Mouse (Mus musculus): Measurements from ENCODE around the gene Agtpbp1. TPM values are rescaled to one million over a fixed set of nuclear protein-coding genes. Genes with fewer than 3 reads are reported as not detected.
"Not testable (repeated sequence)": the region's sequence is repeated elsewhere in the genome, so short reads cannot be mapped to it uniquely, and the experiment has no call there.

The Agtpbp1 gene
- polyA plus RNA-seq, 1 experiment, result 82.5 TPM

DNA sequence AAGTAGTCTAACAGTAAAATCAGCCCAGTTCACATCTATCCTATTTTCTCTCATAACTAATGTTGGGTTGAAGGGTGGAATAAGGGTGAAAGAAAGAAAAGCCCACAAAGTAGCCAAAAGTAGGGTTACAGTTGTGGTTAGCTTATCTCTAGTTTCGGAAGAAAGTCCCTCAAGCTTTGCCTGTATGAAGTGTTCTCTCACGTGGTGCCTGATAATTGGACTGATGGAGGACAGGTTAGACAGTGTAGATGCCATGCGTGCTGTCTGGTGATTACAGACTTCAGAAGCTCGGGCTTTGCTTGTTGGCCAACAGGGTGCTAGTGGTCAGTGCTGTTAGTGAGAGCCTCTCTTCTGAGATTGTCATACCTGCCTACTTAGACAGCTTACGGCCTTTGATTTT, 18.1 kb upstream of the Agtpbp1 start:
- H3K27me3 ChIP-seq (ENCODE audit: control insufficient read depth, insufficient read depth, low read length), result no peaks in the 10 kb centered on the region
- TF ChIP-seq POLR2A (IDR thresholded peaks at IDR 0.05; ENCODE audit: control insufficient read depth, low read depth, low read length) (no peak), CTCF (IDR thresholded peaks at IDR 0.05; ENCODE audit: control insufficient read depth, insufficient read depth, insufficient replicate concordance, low read depth, low read length) (no peak)
- H3K36me3 ChIP-seq (ENCODE audit: control insufficient read depth, insufficient read depth, low read length), result peaks cover 5% of the 10 kb centered on the region
- no peak overlapping the region for H3K27ac ChIP-seq (ENCODE audit: control insufficient read depth, insufficient read depth, low read depth, low read length)
- no peak overlapping the region for H3K4me3 ChIP-seq (ENCODE audit: control insufficient read depth, low read depth, low read length)
- no peaks in the 10 kb centered on the region; the same call in 1 of the 2 replicates for H3K4me1 ChIP-seq (ENCODE audit: control insufficient read depth, insufficient read depth, low read length)

DNA sequence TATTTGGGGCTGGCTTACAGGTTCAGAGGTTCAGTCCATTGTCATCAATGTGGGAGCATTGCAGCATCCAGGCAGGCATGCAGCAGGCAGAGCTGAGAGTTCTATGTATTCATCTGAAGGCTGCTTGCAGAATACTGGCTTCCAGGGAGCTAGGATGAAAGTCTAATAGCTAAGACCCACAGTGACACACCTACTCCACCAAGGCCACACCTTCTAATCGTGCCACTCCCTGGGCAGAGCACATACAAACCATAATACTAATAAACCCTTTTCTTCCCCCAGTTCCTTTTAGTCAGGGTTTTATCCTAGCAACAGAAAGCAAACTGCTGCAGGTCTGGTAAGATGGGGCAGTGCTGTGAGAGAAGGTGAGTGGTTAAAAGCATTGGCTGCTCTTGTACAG, 7.6 kb upstream of the Agtpbp1 start:
- TF ChIP-seq CTCF (IDR thresholded peaks at IDR 0.05; ENCODE audit: control insufficient read depth, insufficient read depth, insufficient replicate concordance, low read depth, low read length) (no peak), POLR2A (IDR thresholded peaks at IDR 0.05; ENCODE audit: control insufficient read depth, low read depth, low read length) (no peak)
- H3K36me3 ChIP-seq (ENCODE audit: control insufficient read depth, insufficient read depth, low read length), result peaks cover 1% of the 10 kb centered on the region
- no peaks in the 10 kb centered on the region for H3K4me1 ChIP-seq (ENCODE audit: control insufficient read depth, insufficient read depth, low read length)

DNA sequence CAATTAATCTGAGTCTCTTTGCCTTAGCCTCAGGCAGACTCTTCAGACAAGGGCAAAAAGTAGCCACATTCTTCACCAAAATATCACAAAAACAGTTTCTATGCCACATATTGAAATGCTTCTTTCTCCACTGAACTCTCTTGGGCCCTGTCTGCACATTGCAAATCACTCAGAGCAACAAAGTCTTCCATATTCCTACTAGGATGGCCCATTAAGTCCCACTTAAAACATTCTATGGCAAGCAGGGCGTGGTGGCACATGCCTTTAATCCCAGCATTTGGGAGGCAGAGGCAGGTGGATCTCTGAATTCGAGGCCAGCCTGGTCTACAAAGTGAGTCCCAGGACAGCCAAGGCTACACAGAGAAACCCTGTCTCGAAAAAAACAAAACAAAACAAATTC, 7.0 kb upstream of the Agtpbp1 start:
- not testable (repeated sequence) for H3K4me1 ChIP-seq (ENCODE audit: control insufficient read depth, insufficient read depth, low read length); H3K36me3 ChIP-seq (ENCODE audit: control insufficient read depth, insufficient read depth, low read length); H3K27me3 ChIP-seq (ENCODE audit: control insufficient read depth, insufficient read depth, low read length); H3K4me3 ChIP-seq (ENCODE audit: control insufficient read depth, low read depth, low read length); H3K27ac ChIP-seq (ENCODE audit: control insufficient read depth, insufficient read depth, low read depth, low read length)

More for the DNA sequence above, 7.6 kb upstream of the Agtpbp1 start:
- no peaks in the 10 kb centered on the region for H3K27me3 ChIP-seq (ENCODE audit: control insufficient read depth, insufficient read depth, low read length)
- no peak overlapping the region for H3K27ac ChIP-seq (ENCODE audit: control insufficient read depth, insufficient read depth, low read depth, low read length)
- H3K4me3 ChIP-seq (ENCODE audit: control insufficient read depth, low read depth, low read length), result no peak overlapping the region

GRCm38 (mm10) chr13:59590691-59591090, 5.7 kb upstream of the Agtpbp1 start:
- TF ChIP-seq POLR2A (IDR thresholded peaks at IDR 0.05; ENCODE audit: control insufficient read depth, low read depth, low read length), result no peak
- TF ChIP-seq CTCF (IDR thresholded peaks at IDR 0.05; ENCODE audit: control insufficient read depth, insufficient read depth, insufficient replicate concordance, low read depth, low read length), result no peak
- Histone ChIP-seq H3K4me1 (ENCODE audit: control insufficient read depth, insufficient read depth, low read length) (peaks cover 4% of the 10 kb centered on the region), H3K27ac (ENCODE audit: control insufficient read depth, insufficient read depth, low read depth, low read length) (no peak overlapping the region), H3K4me3 (ENCODE audit: control insufficient read depth, low read depth, low read length) (no peak overlapping the region), H3K27me3 (ENCODE audit: control insufficient read depth, insufficient read depth, low read length) (no peaks in the 10 kb centered on the region), H3K36me3 (ENCODE audit: control insufficient read depth, insufficient read depth, low read length) (peaks cover 3% of the 10 kb centered on the region)

DNA sequence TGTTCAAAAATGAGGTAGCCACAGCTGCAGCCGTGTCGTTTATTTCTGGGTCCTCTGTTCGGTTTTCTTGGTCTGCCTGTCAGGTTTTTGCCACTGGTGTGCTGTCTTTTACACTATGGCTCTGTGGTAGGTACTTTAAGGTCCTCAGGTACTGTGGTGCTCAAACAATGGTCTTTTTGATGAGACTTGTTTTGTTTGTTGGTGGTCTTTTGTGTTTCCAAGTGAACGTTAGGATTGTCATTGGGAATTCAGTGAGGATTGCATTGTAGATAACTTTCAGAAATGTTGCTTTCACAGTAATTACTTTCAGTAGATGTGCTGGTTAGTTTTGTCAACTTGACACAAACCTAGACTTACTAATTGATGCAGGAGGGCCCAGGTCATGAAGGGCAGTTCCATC, 4.6 kb upstream of the Agtpbp1 start:
- TF ChIP-seq POLR2A (IDR thresholded peaks at IDR 0.05; ENCODE audit: control insufficient read depth, low read depth, low read length) (no peak), CTCF (IDR thresholded peaks at IDR 0.05; ENCODE audit: control insufficient read depth, insufficient read depth, insufficient replicate concordance, low read depth, low read length) (no peak)
- H3K4me1 ChIP-seq (ENCODE audit: control insufficient read depth, insufficient read depth, low read length), result peaks cover 5% of the 10 kb centered on the region
- H3K27ac ChIP-seq (ENCODE audit: control insufficient read depth, insufficient read depth, low read depth, low read length), result no peak overlapping the region
- no peak overlapping the region for H3K4me3 ChIP-seq (ENCODE audit: control insufficient read depth, low read depth, low read length)
- H3K27me3 ChIP-seq (ENCODE audit: control insufficient read depth, insufficient read depth, low read length), result no peaks in the 10 kb centered on the region
- peaks cover 3% of the 10 kb centered on the region for H3K36me3 ChIP-seq (ENCODE audit: control insufficient read depth, insufficient read depth, low read length)

DNA sequence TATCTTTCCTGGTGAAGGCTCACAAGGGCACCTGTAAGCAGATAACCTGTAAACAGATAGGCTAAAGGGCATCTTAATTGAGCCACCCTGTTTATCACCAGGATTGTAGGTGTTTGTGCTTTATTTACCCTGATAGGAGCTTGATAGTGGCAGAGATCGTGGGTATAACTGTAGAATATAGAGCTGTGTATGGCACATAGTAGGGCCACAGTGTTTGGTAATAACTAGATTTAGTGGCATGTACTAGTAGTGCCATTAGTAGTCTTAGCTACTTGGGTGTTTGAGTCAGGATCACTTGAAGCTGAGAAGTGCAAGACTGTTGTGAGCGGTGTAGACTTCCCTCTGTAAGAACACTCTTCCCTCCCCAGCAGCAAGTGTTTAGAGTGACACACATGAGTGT, 2.2 kb upstream of the Agtpbp1 start:
- no peak for TF ChIP-seq CTCF (IDR thresholded peaks at IDR 0.05; ENCODE audit: control insufficient read depth, insufficient read depth, insufficient replicate concordance, low read depth, low read length)
- no peak for TF ChIP-seq POLR2A (IDR thresholded peaks at IDR 0.05; ENCODE audit: control insufficient read depth, low read depth, low read length)
- peak overlapping the region; percentile 34; the same call in 1 of the 2 replicates for H3K4me3 ChIP-seq (ENCODE audit: control insufficient read depth, low read depth, low read length)
- H3K36me3 ChIP-seq (ENCODE audit: control insufficient read depth, insufficient read depth, low read length), result peaks cover 2% of the 10 kb centered on the region; the same call in 1 of the 2 replicates
- H3K27me3 ChIP-seq (ENCODE audit: control insufficient read depth, insufficient read depth, low read length), result no peaks in the 10 kb centered on the region
- peaks cover 8% of the 10 kb centered on the region for H3K4me1 ChIP-seq (ENCODE audit: control insufficient read depth, insufficient read depth, low read length)
- H3K27ac ChIP-seq (ENCODE audit: control insufficient read depth, insufficient read depth, low read depth, low read length), result no peak overlapping the region

GRCm38 (mm10) chr13:59585648-59586005, 600 bp upstream of the Agtpbp1 start:
- TF ChIP-seq CTCF (IDR thresholded peaks at IDR 0.05; ENCODE audit: control insufficient read depth, insufficient read depth, insufficient replicate concordance, low read depth, low read length) (no peak), POLR2A (IDR thresholded peaks at IDR 0.05; ENCODE audit: control insufficient read depth, low read depth, low read length) (no peak)
- Histone ChIP-seq H3K27me3 (ENCODE audit: control insufficient read depth, insufficient read depth, low read length) (no peaks in the 10 kb centered on the region), H3K4me1 (ENCODE audit: control insufficient read depth, insufficient read depth, low read length) (peaks cover 8% of the 10 kb centered on the region), H3K36me3 (ENCODE audit: control insufficient read depth, insufficient read depth, low read length) (peaks cover 2% of the 10 kb centered on the region; the same call in 1 of the 2 replicates), H3K4me3 (ENCODE audit: control insufficient read depth, low read depth, low read length) (peak overlapping the region; percentile 98), H3K27ac (ENCODE audit: control insufficient read depth, insufficient read depth, low read depth, low read length) (peak overlapping the region; percentile 93)

GRCm38 (mm10) chr13:59584481-59584880, 546 bp downstream of the Agtpbp1 start:
- Histone ChIP-seq H3K27me3 (ENCODE audit: control insufficient read depth, insufficient read depth, low read length) (no peaks in the 10 kb centered on the region), H3K4me3 (ENCODE audit: control insufficient read depth, low read depth, low read length) (peak overlapping the region; percentile 82), H3K27ac (ENCODE audit: control insufficient read depth, insufficient read depth, low read depth, low read length) (peak overlapping the region; percentile 25; the same call in 1 of the 2 replicates), H3K36me3 (ENCODE audit: control insufficient read depth, insufficient read depth, low read length) (peaks cover 2% of the 10 kb centered on the region; the same call in 1 of the 2 replicates), H3K4me1 (ENCODE audit: control insufficient read depth, insufficient read depth, low read length) (peaks cover 8% of the 10 kb centered on the region)
- TF ChIP-seq CTCF (IDR thresholded peaks at IDR 0.05; ENCODE audit: control insufficient read depth, insufficient read depth, insufficient replicate concordance, low read depth, low read length) (0 out of 2 replicates have a peak, but pooled peaks have one; percentile 12), POLR2A (IDR thresholded peaks at IDR 0.05; ENCODE audit: control insufficient read depth, low read depth, low read length) (no peak)
